Mouse (Mus musculus) thymus, adult 2 months (tissue): ENCODE results near the gene Cbfb.

ENCODE experiments used
- CTCF ChIP-seq: fragments of 200-500 bp; IDR thresholded peaks from 2 replicates; pipeline ENCODE4 v1.5.1; 2012; ENCODE audit warnings: mild to moderate bottlenecking, control low read depth, low read length, moderate library complexity, borderline replicate concordance; ENCODE audit not compliant: control insufficient read depth, poor library complexity, insufficient read depth; ENCODE audit errors: extremely low read depth
- POLR2A ChIP-seq: fragments of 200-500 bp; IDR thresholded peaks from 2 replicates; pipeline ENCODE4 v1.6.1; 2012; ENCODE audit warnings: mild to moderate bottlenecking, low read length, control low read depth, moderate library complexity; ENCODE audit not compliant: control insufficient read depth, poor library complexity, insufficient read depth; ENCODE audit errors: extremely low read depth

GRCm38 (mm10) chr8:105169582-105169981 lies 892 bp upstream of the Cbfb start:
- TF ChIP-seq POLR2A = no peak
- TF ChIP-seq CTCF = no peak
